Mouse (Mus musculus): Measurements from ENCODE around the gene Olfr1258. TPM values are rescaled to one million over a fixed set of nuclear protein-coding genes. Genes with fewer than 3 reads are reported as not detected.

The Olfr1258 gene
- polyA plus RNA-seq (2015; fragmentation: Illumina TruSeq; extraction: RNeasy Lipid Tissue Mini Kit (QIAGEN cat#74804); ENCODE audit: insufficient read depth, low read depth, low replicate concordance), result not detected

DNA sequence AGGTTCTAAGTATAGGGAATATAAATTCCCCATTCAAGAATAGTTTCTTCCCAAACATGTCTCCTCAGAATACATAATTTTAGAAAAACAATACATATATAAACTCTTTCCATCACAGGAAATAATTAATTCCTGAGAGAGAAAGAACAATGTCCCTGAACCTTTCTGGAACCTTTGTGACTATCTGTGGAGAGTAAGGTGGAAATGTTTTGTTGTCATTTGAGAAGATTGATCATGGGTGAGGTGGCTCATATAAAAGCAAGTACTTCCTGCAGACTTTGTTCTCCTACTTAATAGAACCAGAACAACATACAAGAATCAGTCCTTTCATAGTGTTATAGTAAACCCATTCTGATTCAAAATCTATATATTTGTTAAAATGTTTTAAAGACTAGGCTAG is at the start of gene Olfr1258:
Gene Olfr1258, plus strand, starts transcription at position 301 of the 400 bp plus-strand sequence.

DNA sequence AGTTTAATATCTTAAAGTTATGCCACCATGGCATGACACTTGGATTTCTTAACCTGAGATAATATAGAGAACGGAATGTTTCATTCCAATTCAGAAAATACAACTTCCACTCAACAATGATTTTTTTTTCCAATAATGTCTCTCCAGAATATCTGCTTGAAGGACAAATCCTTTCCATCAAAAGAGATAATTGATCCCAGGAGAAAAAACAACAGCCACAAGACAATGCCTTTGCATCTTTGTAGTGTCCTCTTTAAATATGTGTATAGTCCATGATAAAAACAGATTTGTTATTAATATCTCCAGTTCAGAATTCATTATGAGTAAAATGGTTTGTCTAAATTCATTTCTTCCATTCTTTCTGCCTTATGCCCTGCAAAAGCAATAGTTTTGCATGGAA is 49.0 kb upstream of the Olfr1258 start, which contains the start of gene Olfr1257:
Gene Olfr1257, plus strand, starts transcription at position 301 of the 400 bp plus-strand sequence.

DNA sequence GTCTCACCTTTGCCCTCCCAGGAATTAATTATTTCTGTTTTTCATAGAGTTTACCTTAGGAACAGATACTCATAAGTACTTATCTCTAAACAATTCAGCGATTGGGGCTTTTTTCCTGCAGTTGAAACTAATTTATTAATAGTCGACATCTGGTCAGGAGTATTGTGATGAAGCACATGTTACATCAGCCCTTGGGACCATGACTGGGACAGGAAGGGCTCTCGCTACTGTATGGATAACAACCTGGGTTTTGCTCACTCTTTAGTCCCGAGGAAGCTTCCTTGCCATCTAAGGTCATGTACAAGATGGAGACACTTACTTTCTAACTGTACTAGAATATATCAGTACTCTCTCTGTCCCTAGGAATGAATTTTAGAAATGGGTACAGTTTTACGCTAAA is 21.5 kb downstream of the Olfr1258 start, which contains the start of gene Olfr1259:
Gene Olfr1259, minus strand, starts transcription at position 101 of the 400 bp plus-strand sequence.

DNA sequence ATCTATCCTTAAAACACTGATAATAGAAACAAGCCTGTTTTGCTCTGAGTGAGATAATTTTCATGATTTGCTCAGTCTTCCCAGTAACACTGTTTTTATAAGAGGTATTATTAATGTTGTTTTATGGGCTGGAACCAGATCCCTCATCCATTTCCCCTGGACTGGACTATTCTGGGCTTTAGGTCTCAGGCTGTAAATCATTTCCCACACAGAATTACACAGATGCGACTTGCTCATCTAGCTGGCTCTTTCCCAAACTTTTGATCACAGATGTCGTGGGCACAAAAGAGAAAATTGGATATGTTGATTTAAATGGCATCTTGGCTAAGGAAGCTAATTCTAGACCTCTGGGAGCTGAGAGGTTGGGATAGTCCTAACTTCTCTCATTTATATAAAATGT is 47.1 kb downstream of the Olfr1258 start, which contains the start of gene Olfr1260:
Gene Olfr1260, plus strand, starts transcription at position 157 of the 400 bp plus-strand sequence.

Other genes with a start within 250 kb of the Olfr1258 start
- gene Olfr1252, start 202.3 kb upstream of the Olfr1258 start, polyA plus RNA-seq (2015; fragmentation: Illumina TruSeq; extraction: RNeasy Lipid Tissue Mini Kit (QIAGEN cat#74804); ENCODE audit: insufficient read depth, low read depth, low replicate concordance), result not detected
- not detected for gene Olfr1253, start 170.2 kb upstream of the Olfr1258 start, polyA plus RNA-seq (2015; fragmentation: Illumina TruSeq; extraction: RNeasy Lipid Tissue Mini Kit (QIAGEN cat#74804); ENCODE audit: insufficient read depth, low read depth, low replicate concordance)
- not detected for gene Olfr1254, start 133.7 kb upstream of the Olfr1258 start, polyA plus RNA-seq (2015; fragmentation: Illumina TruSeq; extraction: RNeasy Lipid Tissue Mini Kit (QIAGEN cat#74804); ENCODE audit: insufficient read depth, low read depth, low replicate concordance)
- not detected for gene Olfr1255, start 115.3 kb upstream of the Olfr1258 start, polyA plus RNA-seq (2015; fragmentation: Illumina TruSeq; extraction: RNeasy Lipid Tissue Mini Kit (QIAGEN cat#74804); ENCODE audit: insufficient read depth, low read depth, low replicate concordance)
- not detected for gene Olfr1256, start 85.8 kb upstream of the Olfr1258 start, polyA plus RNA-seq (2015; fragmentation: Illumina TruSeq; extraction: RNeasy Lipid Tissue Mini Kit (QIAGEN cat#74804); ENCODE audit: insufficient read depth, low read depth, low replicate concordance)
- not detected for gene Olfr48, start 79.1 kb upstream of the Olfr1258 start, polyA plus RNA-seq (2015; fragmentation: Illumina TruSeq; extraction: RNeasy Lipid Tissue Mini Kit (QIAGEN cat#74804); ENCODE audit: insufficient read depth, low read depth, low replicate concordance)
- gene Olfr1257, start 48.9 kb upstream of the Olfr1258 start, polyA plus RNA-seq (2015; fragmentation: Illumina TruSeq; extraction: RNeasy Lipid Tissue Mini Kit (QIAGEN cat#74804); ENCODE audit: insufficient read depth, low read depth, low replicate concordance), result not detected
- gene Olfr1259, start 21.4 kb downstream of the Olfr1258 start, polyA plus RNA-seq (2015; fragmentation: Illumina TruSeq; extraction: RNeasy Lipid Tissue Mini Kit (QIAGEN cat#74804); ENCODE audit: insufficient read depth, low read depth, low replicate concordance), result not detected
- gene Olfr1260, start 47.0 kb downstream of the Olfr1258 start, polyA plus RNA-seq (2015; fragmentation: Illumina TruSeq; extraction: RNeasy Lipid Tissue Mini Kit (QIAGEN cat#74804); ENCODE audit: insufficient read depth, low read depth, low replicate concordance), result not detected
- gene Olfr1261, start 63.9 kb downstream of the Olfr1258 start, polyA plus RNA-seq (2015; fragmentation: Illumina TruSeq; extraction: RNeasy Lipid Tissue Mini Kit (QIAGEN cat#74804); ENCODE audit: insufficient read depth, low read depth, low replicate concordance), result not detected
- gene Olfr1262, start 72.8 kb downstream of the Olfr1258 start, polyA plus RNA-seq (2015; fragmentation: Illumina TruSeq; extraction: RNeasy Lipid Tissue Mini Kit (QIAGEN cat#74804); ENCODE audit: insufficient read depth, low read depth, low replicate concordance), result not detected
- gene Olfr1263, start 84.8 kb downstream of the Olfr1258 start, polyA plus RNA-seq (2015; fragmentation: Illumina TruSeq; extraction: RNeasy Lipid Tissue Mini Kit (QIAGEN cat#74804); ENCODE audit: insufficient read depth, low read depth, low replicate concordance), result not detected
- not detected for gene Olfr1264, start 98.3 kb downstream of the Olfr1258 start, polyA plus RNA-seq (2015; fragmentation: Illumina TruSeq; extraction: RNeasy Lipid Tissue Mini Kit (QIAGEN cat#74804); ENCODE audit: insufficient read depth, low read depth, low replicate concordance)
- gene Olfr1265, start 108.0 kb downstream of the Olfr1258 start, polyA plus RNA-seq (2015; fragmentation: Illumina TruSeq; extraction: RNeasy Lipid Tissue Mini Kit (QIAGEN cat#74804); ENCODE audit: insufficient read depth, low read depth, low replicate concordance), result not detected
- not detected for gene Olfr140, start 136.3 kb downstream of the Olfr1258 start, polyA plus RNA-seq (2015; fragmentation: Illumina TruSeq; extraction: RNeasy Lipid Tissue Mini Kit (QIAGEN cat#74804); ENCODE audit: insufficient read depth, low read depth, low replicate concordance)
- gene Olfr1269, start 194.1 kb downstream of the Olfr1258 start, polyA plus RNA-seq (2015; fragmentation: Illumina TruSeq; extraction: RNeasy Lipid Tissue Mini Kit (QIAGEN cat#74804); ENCODE audit: insufficient read depth, low read depth, low replicate concordance), result not detected
- gene Olfr32, start 215.0 kb downstream of the Olfr1258 start, polyA plus RNA-seq (2015; fragmentation: Illumina TruSeq; extraction: RNeasy Lipid Tissue Mini Kit (QIAGEN cat#74804); ENCODE audit: insufficient read depth, low read depth, low replicate concordance), result not detected
- gene Olfr1270, start 225.8 kb downstream of the Olfr1258 start, polyA plus RNA-seq (2015; fragmentation: Illumina TruSeq; extraction: RNeasy Lipid Tissue Mini Kit (QIAGEN cat#74804); ENCODE audit: insufficient read depth, low read depth, low replicate concordance), result not detected

All from pancreas, adult 10 weeks (tissue).